Mouse (Mus musculus) thymus, adult 2 months (tissue): ENCODE data around the gene Disp1.

Source experiments
- CTCF ChIP-seq: fragments of 200-500 bp; IDR thresholded peaks from 2 replicates; pipeline ENCODE4 v1.5.1; 2012; ENCODE audit warnings: mild to moderate bottlenecking, control low read depth, low read length, moderate library complexity, borderline replicate concordance; ENCODE audit not compliant: control insufficient read depth, poor library complexity, insufficient read depth; ENCODE audit errors: extremely low read depth
- POLR2A ChIP-seq: fragments of 200-500 bp; IDR thresholded peaks from 2 replicates; pipeline ENCODE4 v1.6.1; 2012; ENCODE audit warnings: mild to moderate bottlenecking, low read length, control low read depth, moderate library complexity; ENCODE audit not compliant: control insufficient read depth, poor library complexity, insufficient read depth; ENCODE audit errors: extremely low read depth

- TF ChIP-seq CTCF: no peak
- no peak for TF ChIP-seq POLR2A
These were observed 14.2 kb downstream of the Disp1 start for GRCm38 (mm10) chr1:183207141-183207540.
